Mouse (Mus musculus) CH12.LX (cell line): ENCODE data around the gene Pdhx. TPM values are rescaled to one million over a fixed set of nuclear protein-coding genes. Genes with fewer than 3 reads are reported as not detected.

Experiments
- DNase-seq: peaks from one replicate; pipeline ENCODE4 v3.0.0-alpha.2; 2013; ENCODE audit errors: extremely low read depth
- H3K27ac ChIP-seq: 2 replicates; pipeline ENCODE4 v1.5.1; 2012; ENCODE audit warnings: low read depth, mild to moderate bottlenecking, control low read depth, moderate library complexity; ENCODE audit not compliant: insufficient read depth
- H3K27me3 ChIP-seq: replicated peaks from 2 replicates; pipeline ENCODE3; 2012; ENCODE audit warnings: inconsistent platforms
- H3K36me3 ChIP-seq, 2 experiments: replicated peaks in 1 of 2; 2 replicates each; pipeline versions ENCODE3 to v1.6.1; 2012; ENCODE audit warnings: inconsistent platforms in 1 of 2, low read length in 1 of 2, mild to moderate bottlenecking in 1 of 2, mixed read lengths in 1 of 2, moderate library complexity in 1 of 2; ENCODE audit not compliant: control insufficient read depth in 1 of 2, insufficient read depth in 1 of 2
- H3K4me1 ChIP-seq, 2 experiments: 2 replicates each; pipeline ENCODE4 v1.6.1; 2012; ENCODE audit warnings: inconsistent platforms in 1 of 2, moderate library complexity in 1 of 2; ENCODE audit not compliant: insufficient read depth in 2 of 2, control insufficient read depth in 1 of 2
- H3K4me2 ChIP-seq: 2 replicates; pipeline ENCODE4 v1.6.1; 2012; ENCODE audit warnings: low read depth, mild to moderate bottlenecking, control low read depth; ENCODE audit not compliant: poor library complexity, insufficient read depth, severe bottlenecking
- H3K4me3 ChIP-seq, 3 experiments: fragments of 150-350 bp in 1 of 3; sonication (generic) in 1 of 3; replicated peaks in 1 of 3; 2 replicates each; pipeline versions ENCODE3 to v1.5.1; 2011 to 2012; ENCODE audit warnings: low read depth in 2 of 3, low read length in 2 of 3, mild to moderate bottlenecking in 2 of 3, moderate library complexity in 2 of 3, control low read depth in 1 of 3, improper control_type of control experiment in 1 of 3, inconsistent platforms in 1 of 3, mixed read lengths in 1 of 3; ENCODE audit not compliant: poor library complexity in 1 of 3
- H3K79me2 ChIP-seq: replicated peaks from 2 replicates; pipeline ENCODE4 v1.6.1; 2012; ENCODE audit warnings: mild to moderate bottlenecking, moderate library complexity; ENCODE audit not compliant: control insufficient read depth, poor library complexity, insufficient read depth, severe bottlenecking; ENCODE audit errors: extremely low read depth
- H3K9ac ChIP-seq: 2 replicates; pipeline ENCODE4 v1.6.1; 2012; ENCODE audit warnings: low read depth, mild to moderate bottlenecking, control low read depth, moderate library complexity; ENCODE audit not compliant: insufficient read depth
- H3K9me3 ChIP-seq: replicated peaks from 2 replicates; pipeline ENCODE3; 2012; ENCODE audit warnings: low read length, inconsistent platforms, mixed read lengths
- CHD2 ChIP-seq: IDR thresholded peaks from 2 replicates; pipeline ENCODE4 v1.6.1; 2011; ENCODE audit warnings: low read length, improper control_type of control experiment
- ELF1 ChIP-seq: IDR thresholded peaks from 2 replicates; pipeline ENCODE4 v1.6.1; 2014; ENCODE audit warnings: low read depth, mild to moderate bottlenecking, inconsistent platforms, low read length, improper control_type of control experiment
- EP300 ChIP-seq: IDR thresholded peaks from 2 replicates; pipeline ENCODE4 v1.6.1; 2011; ENCODE audit warnings: low read length, improper control_type of control experiment
- HCFC1 ChIP-seq: IDR thresholded peaks from 2 replicates; pipeline ENCODE4 v1.6.1; 2012; ENCODE audit warnings: low read depth, mild to moderate bottlenecking, inconsistent platforms, low read length, improper control_type of control experiment
- IRF4 ChIP-seq: IDR thresholded peaks from 2 replicates; pipeline ENCODE4 v1.6.1; 2014; ENCODE audit warnings: low read depth, mild to moderate bottlenecking, inconsistent platforms, low read length, improper control_type of control experiment
- JUN ChIP-seq: IDR thresholded peaks from 2 replicates; pipeline ENCODE4 v1.6.1; 2011; ENCODE audit warnings: low read depth, mild to moderate bottlenecking, low read length, improper control_type of control experiment, moderate library complexity; ENCODE audit not compliant: insufficient read depth
- JUND ChIP-seq: conservative IDR thresholded peaks from 2 replicates; pipeline ENCODE4 v1.6.1; 2011; ENCODE audit warnings: low read depth, low read length, improper control_type of control experiment
- KAT2A ChIP-seq: IDR thresholded peaks from 2 replicates; pipeline ENCODE4 v1.6.1; 2012; ENCODE audit warnings: low read length, improper control_type of control experiment, inconsistent platforms; ENCODE audit not compliant: insufficient replicate concordance
- MAFK ChIP-seq: IDR thresholded peaks from 2 replicates; pipeline ENCODE4 v1.6.1; 2011; ENCODE audit warnings: low read length, improper control_type of control experiment; ENCODE audit not compliant: insufficient replicate concordance
- MEF2A ChIP-seq: IDR thresholded peaks from 2 replicates; pipeline ENCODE4 v1.6.1; 2014; ENCODE audit warnings: low read depth, mild to moderate bottlenecking, inconsistent platforms, low read length, improper control_type of control experiment, borderline replicate concordance
- MYC ChIP-seq: IDR thresholded peaks from 2 replicates; pipeline ENCODE4 v1.6.1; 2011; ENCODE audit warnings: low read depth, mild to moderate bottlenecking, improper control_type of control experiment, low read length
- NELFE ChIP-seq: IDR thresholded peaks from 2 replicates; pipeline ENCODE4 v1.6.1; 2011; ENCODE audit warnings: low read depth, low read length, improper control_type of control experiment
- NRF1 ChIP-seq: IDR thresholded peaks from 2 replicates; pipeline ENCODE4 v1.6.1; 2014; ENCODE audit warnings: low read depth, mild to moderate bottlenecking, inconsistent platforms, low read length, improper control_type of control experiment, moderate library complexity
- RCOR1 ChIP-seq: conservative IDR thresholded peaks from 2 replicates; pipeline ENCODE4 v1.6.1; 2012; ENCODE audit warnings: low read depth, mild to moderate bottlenecking, inconsistent platforms, low read length, improper control_type of control experiment
- SMC3 ChIP-seq: IDR thresholded peaks from 2 replicates; pipeline ENCODE4 v1.6.1; 2011; ENCODE audit warnings: low read depth, low read length, improper control_type of control experiment
- TBP ChIP-seq: conservative IDR thresholded peaks from 2 replicates; pipeline ENCODE4 v1.6.1; 2011; ENCODE audit warnings: low read depth, low read length, improper control_type of control experiment
- UBTF ChIP-seq: IDR thresholded peaks from 2 replicates; pipeline ENCODE4 v1.6.1; 2012; ENCODE audit warnings: low read depth, mild to moderate bottlenecking, inconsistent platforms, low read length, improper control_type of control experiment, moderate library complexity
- ZC3H11A ChIP-seq: IDR thresholded peaks from 2 replicates; pipeline ENCODE4 v1.6.1; 2012; ENCODE audit warnings: low read depth, mild to moderate bottlenecking, inconsistent platforms, low read length, improper control_type of control experiment
- ZKSCAN1 ChIP-seq: IDR thresholded peaks from 2 replicates; pipeline ENCODE4 v1.6.1; 2012; ENCODE audit warnings: low read depth, inconsistent platforms, low read length, improper control_type of control experiment, borderline replicate concordance
- dilution Hi-C: fragments of 300-500 bp; cut with MboI; formaldehyde crosslinking; loops from 2 replicates; pipeline ENCODE4 v1.14.3; 2020; ENCODE audit warnings: low sequenced_read_pairs; ENCODE audit not compliant: extremely low pct_unique_long_range_greater_than_20kb, extremely low pct_ligation_motif_present
- in situ Hi-C: fragments of 300-500 bp; cut with MboI; formaldehyde crosslinking; loops from 3 replicates; pipeline ENCODE4 v1.14.3; 2019; ENCODE audit warnings: low sequenced_read_pairs, low pct_ligation_motif_present, low pct_unique_long_range_greater_than_20kb, mixed read lengths
- polyA plus RNA-seq: library from polyadenylated mRNA; unstranded; fragments of >175 nt; gene quantifications from 2 replicates; pipeline ENCODE4 v1.2.1, GENCODE M21; 2012; ENCODE audit warnings: low read depth; ENCODE audit not compliant: insufficient read length
- total RNA-seq, 2 experiments: library from RNA; depleted of rRNA; stranded (reverse); fragments of 300-350 nt in 1 of 2; fragments of >200 nt in 1 of 2; gene quantifications; 2 replicates each; pipeline ENCODE4 v1.2.3; 2012 to 2014

The Pdhx gene
- total and polyA plus RNA-seq, 3 experiments, result 78.9 to 131 (median 104) TPM

GRCm38 (mm10) chr2:102975358-102975945, 97.9 kb downstream of the Pdhx start:
- Histone ChIP-seq H3K27ac (no peak overlapping the region), H3K27me3 (no peaks in the 10 kb centered on the region), H3K79me2 (no peaks in the 10 kb centered on the region), H3K4me3 (no peak overlapping the region), H3K9ac (no peak overlapping the region), H3K36me3 (no peaks in the 10 kb centered on the region), H3K4me2 (no peak overlapping the region), H3K9me3 (no peaks in the 10 kb centered on the region), H3K4me1 (peaks cover 18 to 48% of the 10 kb centered on the region in 2 experiments)
- no peak for DNase-seq
- dilution Hi-C loops, result no loop called here
- in situ Hi-C loops, result no loop called here
- TF ChIP-seq ZKSCAN1, result no peak
- no peak for TF ChIP-seq KAT2A
- TF ChIP-seq MAFK, result no peak
- no peak for TF ChIP-seq RCOR1
- TF ChIP-seq ELF1, result no peak

GRCm38 (mm10) chr2:102973115-102973514, 100.2 kb downstream of the Pdhx start:
- Histone ChIP-seq H3K4me1 (peaks cover 14 to 46% of the 10 kb centered on the region in 2 experiments), H3K9ac (no peak overlapping the region), H3K4me2 (no peak overlapping the region), H3K27me3 (no peaks in the 10 kb centered on the region), H3K36me3 (no peaks in the 10 kb centered on the region), H3K9me3 (no peaks in the 10 kb centered on the region)
- peak; percentile 40 for DNase-seq
- dilution Hi-C loops, result no loop called here
- in situ Hi-C loops, result no loop called here
- TF ChIP-seq IRF4 (peak; percentile 57; the same call in 1 of the 2 replicates), EP300 (peak; percentile 25; the same call in 1 of the 2 replicates), KAT2A (no peak), UBTF (no peak), TBP (no peak), JUN (no peak), SMC3 (no peak)
- TF ChIP-seq, all 38 proteins: peak for 2
- Histone ChIP-seq H3K79me2 (no peaks in the 10 kb centered on the region), H3K4me3 (no peak overlapping the region), H3K27ac (no peak overlapping the region; the same call in 1 of the 2 replicates)

- Histone ChIP-seq H3K27me3 (no peaks in the 10 kb centered on the region), H3K36me3 (no peaks in the 10 kb centered on the region), H3K9ac (no peak overlapping the region), H3K79me2 (no peaks in the 10 kb centered on the region), H3K4me2 (no peak overlapping the region), H3K4me3 (no peak overlapping the region), H3K4me1 (peaks cover 15 to 51% of the 10 kb centered on the region in 2 experiments), H3K27ac (no peak overlapping the region), H3K9me3 (no peaks in the 10 kb centered on the region)
- DNase-seq, result no peak
- in situ Hi-C loops (no loop called here), dilution Hi-C loops (no loop called here)
- no peak for TF ChIP-seq MYC
- TF ChIP-seq UBTF, result no peak
- no peak for TF ChIP-seq NRF1
- no peak for TF ChIP-seq CHD2
- TF ChIP-seq JUND, result no peak
- no peak for TF ChIP-seq MEF2A
- no peak for TF ChIP-seq NELFE
- TF ChIP-seq ZC3H11A, result no peak
- no peak for TF ChIP-seq HCFC1
Measured at GRCm38 (mm10) chr2:102972575-102972974, 100.7 kb downstream of the Pdhx start.
